Mouse (Mus musculus): ENCODE results near the gene Rpl39.

DNA sequence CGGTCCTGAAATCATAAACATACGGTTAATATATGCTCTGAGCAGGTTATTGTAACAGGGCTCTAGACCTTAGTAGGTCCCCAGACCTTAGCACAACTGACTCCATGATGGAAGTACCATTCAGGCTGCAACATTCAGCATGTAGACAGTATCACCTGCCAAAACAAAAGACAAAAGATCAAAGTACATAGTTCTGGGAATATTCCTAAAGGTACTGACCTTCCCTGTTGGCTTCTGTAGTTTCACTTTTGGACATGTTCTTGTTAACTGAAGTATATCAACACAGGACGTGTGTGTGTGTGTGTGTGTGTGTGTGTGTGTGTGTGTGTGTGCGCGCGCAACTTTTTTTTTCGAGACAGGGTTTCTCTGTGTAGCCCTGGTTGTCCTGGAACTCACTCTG, 40.3 kb upstream of the Rpl39 start:
- TF ChIP-seq POLR2A (IDR thresholded peaks at IDR 0.05; ENCODE audit: borderline replicate concordance, insufficient read depth, low read length) (no peak), CTCF (IDR thresholded peaks at IDR 0.05; ENCODE audit: borderline replicate concordance, insufficient read depth, low read depth, low read length) (no peak)
